Mouse (Mus musculus): ENCODE measurements at regions not wholly inside any gene's neighbourhood (a gene's known extent, or its start where the extent isn't known, plus 50 kb on each side); places are given as distances from the start of the nearest gene placed in this dataset.

DNA sequence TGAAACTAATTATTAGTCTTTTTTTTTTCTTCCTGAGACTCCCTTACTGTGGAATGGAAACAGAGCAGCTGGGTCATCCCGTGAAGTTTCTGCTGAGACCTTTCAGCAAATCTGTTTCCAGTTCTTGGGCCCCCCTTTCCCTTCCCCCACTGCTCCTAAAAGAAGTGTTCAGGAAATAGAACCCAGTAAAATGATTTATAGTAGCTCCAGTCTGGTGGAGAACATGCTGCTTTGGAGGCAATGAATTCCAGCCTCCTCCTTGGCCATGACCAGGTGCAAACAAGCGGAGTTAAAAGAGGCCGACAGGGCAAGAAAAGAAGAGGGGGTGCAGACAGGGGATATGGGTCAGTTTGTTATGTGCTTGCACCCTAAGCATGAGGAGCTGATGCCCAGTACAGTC, 56.6 kb upstream of the Ofcc1 start:
- Histone ChIP-seq H3K27ac (ENCODE audit: low read depth) (no peak overlapping the region), H3K4me2 (ENCODE audit: low read depth, low read length) (no peak overlapping the region), H3K9me3 (replicated peaks; ENCODE audit: control insufficient read depth, low read length) (no peaks in the 10 kb centered on the region), H3K36me3 (replicated peaks; ENCODE audit: control insufficient read depth, insufficient read depth, low read length) (no peaks in the 10 kb centered on the region), H3K4me3 (ENCODE audit: low read depth, low read length) (no peak overlapping the region), H3K9ac (replicated peaks; ENCODE audit: low read depth, low read length) (no peak overlapping the region), H3K4me1 (ENCODE audit: control insufficient read depth, insufficient read depth) (no peaks in the 10 kb centered on the region), H3K27me3 (ENCODE audit: control insufficient read depth, insufficient read depth, low read length) (no peaks in the 10 kb centered on the region)
- whole genome bisulfite sequencing = 71% methylated on average over 3 of the region's 3 CpGs
- DNase-seq (ENCODE audit: low spot score) (no peak), ATAC-seq (ENCODE audit: insufficient read depth, low read depth) (no peak)
- TF ChIP-seq EP300 (IDR thresholded peaks at IDR 0.05; ENCODE audit: low read depth) = no peak
- TF ChIP-seq CTCF (IDR thresholded peaks at IDR 0.05; ENCODE audit: low read depth) = no peak

GRCm38 (mm10) chr13:40413074-40413473, 51.8 kb upstream of the Ofcc1 start:
- H3K36me3 ChIP-seq (replicated peaks; ENCODE audit: control insufficient read depth, insufficient read depth, low read length) = no peaks in the 10 kb centered on the region
- no peak overlapping the region for H3K4me2 ChIP-seq (ENCODE audit: low read depth, low read length)
- no peak for DNase-seq (ENCODE audit: low spot score)
- H3K4me1 ChIP-seq (ENCODE audit: control insufficient read depth, insufficient read depth) = no peaks in the 10 kb centered on the region
- no peak overlapping the region for H3K4me3 ChIP-seq (ENCODE audit: low read depth, low read length)
- H3K9ac ChIP-seq (replicated peaks; ENCODE audit: low read depth, low read length) = no peak overlapping the region
- no peaks in the 10 kb centered on the region for H3K27me3 ChIP-seq (ENCODE audit: control insufficient read depth, insufficient read depth, low read length)
- H3K9me3 ChIP-seq (replicated peaks; ENCODE audit: control insufficient read depth, low read length) = no peaks in the 10 kb centered on the region
- ATAC-seq (ENCODE audit: insufficient read depth, low read depth) = no peak
- WGBS = 81% methylated on average over 11 of the region's 11 CpGs
- no peak overlapping the region for H3K27ac ChIP-seq (ENCODE audit: low read depth)
- TF ChIP-seq CTCF (IDR thresholded peaks at IDR 0.05; ENCODE audit: low read depth) (no peak), EP300 (IDR thresholded peaks at IDR 0.05; ENCODE audit: low read depth) (no peak)
